Mouse (Mus musculus) small intestine, adult 2 months (tissue): ENCODE data around the gene Lif.

ENCODE experiments used
- CTCF ChIP-seq: fragments of 200-500 bp; IDR thresholded peaks from 2 replicates; pipeline ENCODE4 v1.5.1; 2012; ENCODE audit warnings: low read depth, mild to moderate bottlenecking, control low read depth, inconsistent platforms, low read length, moderate library complexity, mixed read lengths; ENCODE audit not compliant: insufficient replicate concordance, insufficient read length; ENCODE audit errors: extremely low read depth
- POLR2A ChIP-seq: fragments of 200-500 bp; IDR thresholded peaks from 2 replicates; pipeline ENCODE4 v1.6.1; 2012; ENCODE audit warnings: low read depth, mild to moderate bottlenecking, control low read depth, inconsistent platforms, low read length, moderate library complexity

DNA sequence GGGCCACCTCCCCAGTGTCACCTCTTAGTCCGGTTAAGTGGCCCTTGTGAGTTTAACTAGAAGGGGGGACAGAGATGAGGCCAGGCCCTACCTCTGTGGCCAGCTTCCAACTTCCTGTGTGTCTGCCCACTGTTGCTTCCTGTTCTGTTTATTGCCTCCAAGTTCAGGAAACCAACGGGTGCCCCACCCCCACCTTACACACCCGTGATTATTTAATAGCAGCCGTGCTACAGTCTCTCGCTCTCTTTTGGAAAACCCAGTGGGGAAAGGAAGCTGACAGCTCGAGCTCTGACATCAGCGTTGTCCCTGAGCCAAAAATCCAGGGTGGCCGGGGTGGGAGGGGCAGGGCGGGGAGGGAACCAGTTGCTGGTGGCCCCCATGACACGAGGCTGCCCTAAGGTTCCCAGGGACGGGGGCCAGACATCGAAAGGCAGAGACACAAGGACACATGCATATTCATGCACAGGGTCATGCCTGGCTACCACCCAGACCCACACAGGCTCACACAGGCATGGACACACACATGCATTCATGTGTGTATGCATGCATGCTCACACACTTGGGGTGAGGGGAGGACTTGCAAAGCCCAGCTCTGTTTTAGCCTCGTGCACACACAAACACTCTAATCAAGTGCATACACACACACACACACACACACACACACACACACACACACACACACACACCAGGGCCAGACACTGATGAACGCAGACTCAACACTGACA lies 3.3 kb downstream of the Lif start:
- TF ChIP-seq CTCF (no peak), POLR2A (no peak)
